Mouse (Mus musculus) layer of hippocampus, adult 9-11 months (tissue): ENCODE results near the gene Slc35d1.

Experiments
- DNase-seq: peaks from one replicate; pipeline ENCODE4 v3.0.0; 2022

Gene Slc35d1

GRCm38 (mm10) chr4:103214925-103215820 lies at the start of gene Slc35d1:
Gene Slc35d1 (minus strand): TSS chr4:103215164.
- peak; percentile 79 for DNase-seq

GRCm38 (mm10) chr4:103263812-103264396 lies 48.9 kb upstream of the Slc35d1 start:
- no peak for DNase-seq

- DNase-seq: no peak
Measured at GRCm38 (mm10) chr4:103263378-103263777, 48.4 kb upstream of the Slc35d1 start.

GRCm38 (mm10) chr4:103258817-103259216 lies 43.9 kb upstream of the Slc35d1 start:
- DNase-seq: no peak

GRCm38 (mm10) chr4:103253846-103254245 lies 38.9 kb upstream of the Slc35d1 start:
- no peak for DNase-seq

GRCm38 (mm10) chr4:103249436-103250085 lies 34.6 kb upstream of the Slc35d1 start:
- no peak for DNase-seq

GRCm38 (mm10) chr4:103247813-103248212 lies 32.8 kb upstream of the Slc35d1 start:
- DNase-seq: no peak

- no peak for DNase-seq
Measured at GRCm38 (mm10) chr4:103247249-103247648, 32.3 kb upstream of the Slc35d1 start.

- DNase-seq: no peak
Measured at GRCm38 (mm10) chr4:103232156-103232555, 17.2 kb upstream of the Slc35d1 start.

GRCm38 (mm10) chr4:103222854-103223253 lies 7.9 kb upstream of the Slc35d1 start:
- DNase-seq: no peak

- no peak for DNase-seq
Measured at GRCm38 (mm10) chr4:103221789-103222188, 6.8 kb upstream of the Slc35d1 start.

GRCm38 (mm10) chr4:103219011-103219410 lies 4.0 kb upstream of the Slc35d1 start:
- DNase-seq: no peak

GRCm38 (mm10) chr4:103216046-103216445 lies 1.1 kb upstream of the Slc35d1 start:
- DNase-seq: no peak

GRCm38 (mm10) chr4:103214498-103214924 lies 453 bp downstream of the Slc35d1 start:
- DNase-seq: peak; percentile 66

- DNase-seq: no peak
Measured at GRCm38 (mm10) chr4:103213859-103214497, 986 bp downstream of the Slc35d1 start.

- DNase-seq: no peak
Measured at GRCm38 (mm10) chr4:103208553-103208952, 6.4 kb downstream of the Slc35d1 start.

- no peak for DNase-seq
Measured at GRCm38 (mm10) chr4:103203646-103204045, 11.3 kb downstream of the Slc35d1 start.

GRCm38 (mm10) chr4:103200046-103200445 lies 14.9 kb downstream of the Slc35d1 start:
- DNase-seq: no peak

- DNase-seq: no peak
Measured at GRCm38 (mm10) chr4:103199086-103199485, 15.9 kb downstream of the Slc35d1 start.

GRCm38 (mm10) chr4:103197401-103197800 lies 17.6 kb downstream of the Slc35d1 start:
- no peak for DNase-seq

- no peak for DNase-seq
Measured at GRCm38 (mm10) chr4:103192421-103192820, 22.5 kb downstream of the Slc35d1 start.

- DNase-seq: no peak
Measured at GRCm38 (mm10) chr4:103188786-103189640, 26.0 kb downstream of the Slc35d1 start.
